Mouse (Mus musculus): ENCODE measurements around the gene Thada.

The Thada gene

GRCm38 (mm10) chr17:84182311-84183271 is 283.4 kb downstream of the Thada start:
- peak; percentile 82 for DNase-seq

GRCm38 (mm10) chr17:84181502-84182310 is 284.3 kb downstream of the Thada start:
- peak; percentile 84 for DNase-seq

DNA sequence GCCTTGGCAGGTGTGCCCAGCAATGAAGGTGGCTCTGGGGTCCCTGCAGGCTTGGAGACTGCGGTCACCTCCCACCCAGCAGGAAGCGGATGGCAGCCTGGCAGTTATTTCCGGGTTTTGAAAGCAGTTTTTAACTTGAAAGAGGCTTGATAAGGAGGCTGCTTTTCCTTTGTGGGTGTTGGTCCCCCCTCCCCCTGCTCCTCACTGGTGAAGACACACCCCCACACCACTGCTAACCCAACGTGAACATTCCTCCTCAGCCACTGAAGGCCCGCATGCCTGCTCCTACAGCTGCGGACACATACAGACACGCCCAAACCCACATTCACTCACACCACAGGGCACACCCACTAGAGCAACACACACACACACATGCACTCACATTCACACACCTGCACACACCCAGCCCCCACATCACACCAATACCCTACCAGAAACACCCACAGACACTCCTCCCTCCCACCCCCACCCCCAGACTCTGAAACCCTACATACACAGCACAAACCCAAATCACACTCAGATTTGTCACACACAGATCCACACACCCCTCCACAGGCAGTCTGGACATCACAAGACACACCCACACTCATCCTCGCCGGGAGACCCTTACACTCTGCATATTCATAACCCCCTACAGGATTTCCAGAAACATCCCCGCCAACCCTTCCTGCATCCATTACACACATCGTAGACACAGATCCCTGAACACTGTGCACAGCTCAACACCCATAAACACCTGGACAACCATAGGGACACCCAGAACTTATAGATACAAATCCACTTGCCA is 285.1 kb downstream of the Thada start:
- peak; percentile 73 for DNase-seq

DNA sequence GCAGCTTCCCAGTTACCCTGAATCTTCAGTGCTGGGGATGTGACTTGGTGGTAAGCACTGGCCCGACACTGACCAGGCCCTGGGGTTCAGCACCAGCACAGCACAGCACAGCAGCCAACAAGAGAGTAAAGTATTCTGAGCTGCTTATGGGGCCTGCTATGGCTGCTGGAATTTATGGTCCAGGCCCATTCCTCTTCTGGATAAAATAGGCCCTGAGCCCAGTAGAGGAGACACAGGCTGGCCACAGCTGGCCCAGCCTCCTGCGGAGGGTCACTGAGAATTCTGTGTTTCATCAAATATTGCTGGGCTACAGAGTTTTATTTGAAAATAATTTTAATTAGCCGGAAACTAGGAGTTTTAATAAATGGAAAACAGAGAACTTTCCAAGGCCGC is 286.0 kb downstream of the Thada start:
- DNase-seq, result peak; percentile 81

DNA sequence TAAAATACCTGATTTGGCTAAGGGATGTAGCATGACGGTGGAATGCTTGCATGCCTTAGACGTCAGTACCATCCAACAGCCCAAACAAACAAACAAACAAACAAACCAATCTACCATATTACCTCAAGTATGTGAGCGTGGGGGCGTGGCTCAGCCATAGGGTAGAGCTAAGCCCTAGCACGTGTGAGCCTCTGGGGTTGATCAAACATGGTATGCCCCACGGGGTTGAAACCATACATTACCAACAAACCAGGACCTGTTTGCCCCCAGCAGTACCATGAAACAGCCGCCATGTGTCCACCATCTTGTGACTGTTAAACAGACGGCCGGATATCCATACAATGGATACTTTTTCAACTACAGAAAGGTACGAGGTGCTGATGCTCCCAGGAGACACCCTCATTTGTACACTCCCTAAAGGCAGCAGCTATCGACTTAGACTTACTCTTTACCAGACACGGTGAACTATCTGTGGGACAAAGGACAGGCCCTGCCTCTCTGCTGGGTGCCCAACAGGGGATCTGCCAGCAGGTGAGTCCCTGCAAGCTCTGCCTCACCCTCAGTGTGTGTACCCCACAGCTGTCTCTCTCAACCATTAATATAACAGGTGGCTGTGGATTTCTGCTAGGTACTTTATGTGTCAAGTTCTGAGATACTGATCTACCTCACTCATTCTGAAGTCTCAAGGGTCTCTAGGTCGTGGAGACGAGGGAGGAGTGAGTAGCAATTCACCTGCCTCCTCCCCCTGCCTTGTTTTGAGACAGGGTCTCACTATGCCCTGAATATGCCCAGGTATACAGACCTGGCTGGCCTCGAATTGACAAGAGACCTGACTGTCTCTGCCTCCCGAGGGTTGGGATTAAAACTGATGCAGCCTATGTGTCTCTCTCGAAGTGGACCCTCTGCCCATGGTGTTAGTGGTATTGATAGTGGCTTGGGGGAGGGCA is 286.7 kb downstream of the Thada start:
- DNase-seq, result peak; percentile 15

- peak; percentile 72 for DNase-seq
Observed at GRCm38 (mm10) chr17:84177481-84177880, 288.5 kb downstream of the Thada start.

GRCm38 (mm10) chr17:84176446-84176845 is 289.6 kb downstream of the Thada start:
- no peak for DNase-seq

DNA sequence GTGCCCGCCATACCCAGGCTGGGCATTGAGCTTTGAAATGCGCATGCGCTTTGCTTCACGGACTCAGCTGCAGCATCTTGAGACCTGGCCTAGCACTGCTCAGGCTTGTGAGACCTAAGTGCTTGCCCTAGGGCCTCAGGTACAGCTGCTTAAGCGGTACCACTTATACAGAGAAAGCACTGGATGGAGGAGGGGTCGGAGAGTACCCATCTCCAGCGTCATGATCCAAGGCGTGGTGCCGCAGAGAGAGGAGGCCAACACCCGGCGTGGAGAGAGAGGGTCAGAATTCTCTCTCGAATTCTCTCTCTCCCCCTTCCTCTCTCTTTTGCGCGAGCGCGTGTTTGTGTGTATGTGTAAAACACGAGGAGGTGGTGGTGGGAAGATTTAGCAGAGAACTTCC is 290.8 kb downstream of the Thada start:
- DNase-seq, result peak; percentile 5

GRCm38 (mm10) chr17:84167377-84167776 is 298.6 kb downstream of the Thada start:
- DNase-seq, result peak; percentile 6

DNA sequence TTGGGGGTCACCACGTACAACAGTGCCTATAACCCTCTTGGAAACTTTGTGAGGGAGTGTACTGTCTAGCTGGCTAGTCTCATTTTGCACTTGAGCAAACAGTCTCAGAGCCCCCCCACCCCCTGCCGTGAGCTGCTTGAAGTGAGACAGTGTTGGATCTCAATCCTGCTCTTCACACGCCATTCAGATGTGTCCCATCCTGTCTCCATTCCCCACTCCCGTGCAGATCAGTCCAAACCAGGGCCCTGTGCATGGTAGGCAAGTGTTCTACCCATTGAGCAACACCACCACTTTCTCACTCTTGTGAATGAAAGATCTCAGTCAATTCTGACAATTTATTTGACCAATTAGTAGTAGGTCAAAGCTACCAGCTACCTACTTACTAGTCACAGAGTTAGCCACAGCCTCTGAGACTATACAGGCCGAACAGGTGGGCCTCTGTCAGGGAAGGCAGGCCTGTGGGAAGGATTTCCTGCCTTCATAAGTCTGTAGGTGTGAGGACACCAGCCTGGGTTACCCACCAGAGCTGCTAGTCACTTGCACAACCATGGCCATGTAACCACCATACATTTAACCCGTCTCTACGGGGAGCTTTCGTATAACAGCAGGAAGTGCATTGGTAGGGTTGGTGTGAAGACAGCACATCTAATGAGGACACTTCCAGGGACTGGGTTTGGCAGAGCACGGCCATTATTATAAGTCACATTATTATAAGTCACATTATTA is 299.7 kb downstream of the Thada start:
- peak; percentile 5 for DNase-seq

DNA sequence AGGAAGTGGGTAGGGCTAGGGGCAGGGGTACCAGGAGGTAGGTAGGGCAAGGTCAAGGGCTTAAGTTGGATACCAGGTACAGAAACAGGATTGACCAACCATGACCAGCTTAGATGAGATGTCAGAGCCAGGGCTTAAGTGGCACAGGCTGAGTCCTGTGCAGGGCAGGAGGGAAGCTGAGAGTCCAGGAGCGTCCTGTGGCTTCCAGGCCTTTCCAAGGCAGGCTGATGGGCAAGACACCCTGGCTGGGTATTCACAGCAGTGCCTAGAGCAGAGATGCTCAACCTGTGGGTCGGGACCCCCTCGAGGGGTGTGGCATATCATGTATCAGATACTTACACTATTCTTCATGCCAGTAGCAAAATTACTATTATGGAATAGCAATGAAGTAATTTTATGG is 300.3 kb downstream of the Thada start:
- DNase-seq, result peak; percentile 5

GRCm38 (mm10) chr17:84164146-84164545 is 301.9 kb downstream of the Thada start:
- peak; percentile 5 for DNase-seq

GRCm38 (mm10) chr17:84163066-84163785 is 302.8 kb downstream of the Thada start:
- peak; percentile 9 for DNase-seq

DNA sequence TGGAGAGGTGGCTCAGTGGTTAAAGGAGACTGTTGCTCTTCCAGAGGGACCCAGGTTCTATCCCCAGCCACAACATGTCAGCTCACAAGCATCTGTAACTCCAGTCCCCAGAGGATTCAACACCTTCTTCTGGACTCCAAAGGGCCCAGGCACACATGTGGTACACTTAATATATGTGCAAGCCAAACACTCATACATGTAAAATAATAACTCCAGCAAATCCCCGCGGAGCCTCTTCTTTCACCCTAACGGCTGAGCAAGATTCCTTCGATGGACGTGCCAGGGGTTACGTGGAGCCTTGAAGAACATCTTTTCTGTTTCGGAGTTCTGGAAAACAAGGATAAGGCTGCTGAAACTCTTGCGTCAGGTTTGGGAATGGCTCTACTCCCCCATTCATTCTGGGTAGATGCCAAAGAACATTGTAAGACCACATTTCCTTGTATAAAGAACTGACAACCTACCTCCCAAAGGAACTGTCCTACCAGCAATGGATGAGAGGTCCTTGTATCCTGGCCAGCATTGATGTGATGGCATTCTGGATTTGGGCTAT is 303.7 kb downstream of the Thada start:
- DNase-seq, result peak; percentile 11

GRCm38 (mm10) chr17:84161231-84161854 is 304.7 kb downstream of the Thada start:
- DNase-seq, result peak; percentile 56

GRCm38 (mm10) chr17:84158891-84159290 is 307.1 kb downstream of the Thada start:
- peak; percentile 35 for DNase-seq

DNA sequence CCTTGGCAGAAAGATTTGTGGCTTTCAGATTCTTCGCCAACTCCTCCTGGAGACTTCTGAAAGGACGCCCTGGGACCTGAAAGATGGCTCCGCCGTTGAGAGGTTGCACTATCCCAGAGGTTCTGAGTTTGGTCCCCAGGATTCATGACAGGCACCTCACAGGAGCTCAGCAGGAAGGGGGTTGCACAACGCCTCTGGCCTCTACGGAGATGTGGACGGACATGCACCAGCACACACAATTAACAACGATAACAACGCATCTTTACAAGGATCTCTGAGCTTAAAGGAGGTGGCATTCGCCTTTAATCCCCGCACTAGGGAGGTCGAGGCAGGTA is 307.6 kb downstream of the Thada start:
- peak; percentile 12 for DNase-seq

DNA sequence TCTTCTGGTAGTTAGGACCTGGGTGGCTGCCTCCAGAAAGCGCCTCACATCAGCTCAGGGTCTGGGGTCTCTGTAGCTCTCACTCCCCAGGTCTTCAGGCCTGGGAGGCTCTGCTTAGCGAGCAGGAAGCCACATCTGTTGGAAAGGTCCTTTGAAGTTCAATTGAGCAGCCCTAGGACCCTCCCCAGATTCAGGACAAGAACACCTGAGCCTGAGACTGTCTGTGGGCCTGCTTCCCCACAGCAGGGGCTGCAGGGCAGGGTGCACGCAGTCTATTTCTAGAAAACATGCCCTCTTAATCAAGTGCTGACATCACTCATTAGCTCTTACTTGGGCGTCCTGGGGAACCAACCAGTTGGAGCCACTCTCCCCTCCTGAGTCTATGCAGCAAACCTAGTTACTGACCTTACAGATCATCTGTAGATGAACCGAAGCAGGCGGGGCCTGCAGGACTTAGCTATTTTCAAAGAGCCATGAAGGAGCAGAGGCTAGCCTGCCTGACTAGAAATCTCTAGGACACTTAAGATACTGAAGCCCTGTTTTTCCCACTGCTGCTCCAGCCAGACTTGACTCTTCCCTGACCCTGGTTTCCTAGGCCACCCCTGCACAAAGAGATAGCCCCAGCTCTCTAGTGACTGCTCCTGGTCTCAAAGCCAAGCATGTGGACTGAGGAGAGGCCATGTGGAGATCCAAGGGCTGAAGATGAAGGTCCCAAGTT is 308.1 kb downstream of the Thada start:
- DNase-seq, result peak; percentile 41
